Mouse (Mus musculus) forebrain, embryonic 10.5 days (tissue): Measurements from ENCODE around the gene Gm43738. TPM values are rescaled to one million over a fixed set of nuclear protein-coding genes. Genes with fewer than 3 reads are reported as not detected.

Source experiments
- DNase-seq: peaks from one replicate; pipeline ENCODE4 v3.0.0-alpha.2; 2017; ENCODE audit warnings: low spot score; ENCODE audit errors: extremely low spot score
- H3K27ac ChIP-seq: fragments of 300-500 bp; sonication (generic); 2 replicates; pipeline ENCODE4 v1.5.1; 2016; ENCODE audit warnings: mild to moderate bottlenecking
- H3K27me3 ChIP-seq: fragments of 300-500 bp; sonication (generic); 2 replicates; pipeline ENCODE4 v1.6.1; 2016; ENCODE audit warnings: mild to moderate bottlenecking; ENCODE audit not compliant: poor library complexity, severe bottlenecking
- H3K36me3 ChIP-seq: fragments of 300-500 bp; sonication (generic); replicated peaks from 2 replicates; pipeline ENCODE4 v1.6.1; 2016; ENCODE audit warnings: mild to moderate bottlenecking, moderate library complexity
- H3K4me1 ChIP-seq: fragments of 300-500 bp; sonication (generic); 2 replicates; pipeline ENCODE4 v1.6.1; 2016
- H3K4me3 ChIP-seq: fragments of 300-500 bp; sonication (generic); 2 replicates; pipeline ENCODE4 v1.5.1; 2016; ENCODE audit warnings: mild to moderate bottlenecking, moderate library complexity
- H3K9me3 ChIP-seq: fragments of 300-500 bp; sonication (generic); 2 replicates; pipeline ENCODE4 v1.6.1; 2016; ENCODE audit warnings: mild to moderate bottlenecking, moderate library complexity
- WGBS: fragments of 180-500 bp; shearing (Covaris S2); methylation state at CpG from one replicate; pipeline ENCODE4 v1.1.7; 2016; 5-methylcytosine and 5-hydroxymethylcytosine counted together
- polyA plus RNA-seq: library from polyadenylated mRNA; unstranded; fragments of >200 nt; fragmentation: Nextera tagmentation; extraction: Ambion mirVana; gene quantifications from 2 replicates; pipeline ENCODE4 v1.2.1, GENCODE M21; 2016

Gm43738 gene
- polyA plus RNA-seq, 1 experiment from 2014 or later: not detected

- DNase-seq: no peak
- WGBS: 93% methylated on average over 9 of the region's 9 CpGs
- H3K36me3 ChIP-seq: peaks cover 94% of the 10 kb centered on the region
Measured at GRCm38 (mm10) chr3:89077383-89077782, 23.5 kb downstream of the Gm43738 start.

GRCm38 (mm10) chr3:89067265-89067664 is 33.6 kb downstream of the Gm43738 start:
- no peak for DNase-seq
- Histone ChIP-seq H3K4me1 (no peaks in the 10 kb centered on the region), H3K27me3 (no peaks in the 10 kb centered on the region), H3K27ac (no peak overlapping the region), H3K9me3 (no peaks in the 10 kb centered on the region), H3K36me3 (peaks cover 99% of the 10 kb centered on the region), H3K4me3 (no peak overlapping the region)

More at GRCm38 (mm10) chr3:89077383-89077782, 23.5 kb downstream of the Gm43738 start:
- Histone ChIP-seq H3K27me3 (no peaks in the 10 kb centered on the region), H3K27ac (no peak overlapping the region), H3K9me3 (no peaks in the 10 kb centered on the region), H3K4me3 (no peak overlapping the region), H3K4me1 (no peaks in the 10 kb centered on the region)

GRCm38 (mm10) chr3:89061696-89062095 is 39.2 kb downstream of the Gm43738 start:
- peaks cover 98% of the 10 kb centered on the region for H3K36me3 ChIP-seq
- WGBS: 56% methylated on average over 3 of the region's 3 CpGs
- no peak for DNase-seq
- H3K27ac ChIP-seq: no peak overlapping the region
- peaks cover 4% of the 10 kb centered on the region; the same call in 1 of the 2 replicates for H3K4me1 ChIP-seq
- no peak overlapping the region for H3K4me3 ChIP-seq
- H3K27me3 ChIP-seq: no peaks in the 10 kb centered on the region
- H3K9me3 ChIP-seq: no peaks in the 10 kb centered on the region

- Histone ChIP-seq H3K27me3 (no peaks in the 10 kb centered on the region), H3K36me3 (peaks cover 99% of the 10 kb centered on the region), H3K9me3 (no peaks in the 10 kb centered on the region), H3K4me1 (peaks cover 4% of the 10 kb centered on the region; the same call in 1 of the 2 replicates), H3K27ac (no peak overlapping the region), H3K4me3 (no peak overlapping the region)
- DNase-seq: peak; percentile 20
- 87% methylated on average over 3 of the region's 3 CpGs for WGBS
Measured at GRCm38 (mm10) chr3:89058783-89059182, 42.1 kb downstream of the Gm43738 start.

GRCm38 (mm10) chr3:89058361-89058760 is 42.5 kb downstream of the Gm43738 start:
- Histone ChIP-seq H3K27ac (no peak overlapping the region), H3K4me1 (peaks cover 4% of the 10 kb centered on the region; the same call in 1 of the 2 replicates), H3K4me3 (no peak overlapping the region), H3K9me3 (no peaks in the 10 kb centered on the region), H3K36me3 (peaks cover 99% of the 10 kb centered on the region), H3K27me3 (no peaks in the 10 kb centered on the region)
- DNase-seq: no peak
- 93% methylated on average over 9 of the region's 9 CpGs for WGBS

- H3K27me3 ChIP-seq: no peaks in the 10 kb centered on the region
- WGBS: 94% methylated on average over 4 of the region's 4 CpGs
- no peak overlapping the region for H3K27ac ChIP-seq
- H3K36me3 ChIP-seq: peaks cover 96% of the 10 kb centered on the region
- no peaks in the 10 kb centered on the region for H3K9me3 ChIP-seq
- no peak for DNase-seq
- H3K4me1 ChIP-seq: no peaks in the 10 kb centered on the region
- H3K4me3 ChIP-seq: no peak overlapping the region
Measured at GRCm38 (mm10) chr3:89043359-89043758, 57.5 kb downstream of the Gm43738 start.

Other genes with a start within 250 kb of the Gm43738 start
- 70.0 and 70.2 TPM in 2 replicates for gene Msto1, start 187.1 kb downstream of the Gm43738 start, polyA plus RNA-seq
- gene Ash1l, start 150.5 kb downstream of the Gm43738 start, polyA plus RNA-seq: 14.2 and 15.2 TPM in 2 replicates
- 133 and 135 TPM in 2 replicates for gene Dap3, start 149.9 kb downstream of the Gm43738 start, polyA plus RNA-seq
- 12.4 and 13.7 TPM in 2 replicates for gene Rusc1, start 7.8 kb downstream of the Gm43738 start, polyA plus RNA-seq
- 327 and 359 TPM in 2 replicates for gene Fdps, start 860 bp upstream of the Gm43738 start, polyA plus RNA-seq
- 4.5 and 5.6 TPM in 2 replicates for gene Pklr, start 35.0 kb upstream of the Gm43738 start, polyA plus RNA-seq
- gene Hcn3, start 59.1 kb upstream of the Gm43738 start, polyA plus RNA-seq: 4.8 and 5.5 TPM in 2 replicates
- 33.7 and 34.2 TPM in 2 replicates for gene Clk2, start 63.7 kb upstream of the Gm43738 start, polyA plus RNA-seq
- 100 and 103 TPM in 2 replicates for gene Scamp3, start 76.4 kb upstream of the Gm43738 start, polyA plus RNA-seq
- gene Fam189b, start 82.0 kb upstream of the Gm43738 start, polyA plus RNA-seq: 25.1 and 25.6 TPM in 2 replicates
- 34.2 and 34.7 TPM in 2 replicates for gene Gba, start 101.8 kb upstream of the Gm43738 start, polyA plus RNA-seq
- gene Thbs3, start 114.1 kb upstream of the Gm43738 start, polyA plus RNA-seq: 65.8 and 78.2 TPM in 2 replicates
- 227 and 242 TPM in 2 replicates for gene Mtx1, start 126.0 kb upstream of the Gm43738 start, polyA plus RNA-seq
- 1.7 and 1.8 TPM in 2 replicates for gene Muc1, start 128.0 kb upstream of the Gm43738 start, polyA plus RNA-seq
- gene Krtcap2, start 144.9 kb upstream of the Gm43738 start, polyA plus RNA-seq: 260 and 275 TPM in 2 replicates
- gene Trim46, start 145.2 kb upstream of the Gm43738 start, polyA plus RNA-seq: 4.4 and 5.4 TPM in 2 replicates
- gene Dpm3, start 158.3 kb upstream of the Gm43738 start, polyA plus RNA-seq: 76.7 and 78.6 TPM in 2 replicates
- gene Slc50a1, start 169.5 kb upstream of the Gm43738 start, polyA plus RNA-seq: 25.1 and 26.0 TPM in 2 replicates
- gene Efna1, start 180.0 kb upstream of the Gm43738 start, polyA plus RNA-seq: 12.9 and 13.2 TPM in 2 replicates
- gene Efna3, start 221.9 kb upstream of the Gm43738 start, polyA plus RNA-seq: 3.0 and 4.0 TPM in 2 replicates
- 27.6 and 28.7 TPM in 2 replicates for gene Efna4, start 236.9 kb upstream of the Gm43738 start, polyA plus RNA-seq
- 32.1 and 39.5 TPM in 2 replicates for gene Adam15, start 248.9 kb upstream of the Gm43738 start, polyA plus RNA-seq